Mouse (Mus musculus): ENCODE measurements around the gene Hist1h2ah. TPM values are rescaled to one million over a fixed set of nuclear protein-coding genes. Genes with fewer than 3 reads are reported as not detected.
A peak's percentile ranks its signal among the peaks of the same experiment; 100 is the strongest.

The Hist1h2ah gene
- total and polyA plus RNA-seq, 3 experiments, result 2.3 to 628 (median 8.1) TPM

GRCm38 (mm10) chr13:22049737-22050440 lies 14.5 kb upstream of the Hist1h2ah start:
- H3K9ac ChIP-seq (ENCODE audit: insufficient read depth, low read depth), result peak overlapping the region; percentile 90
- peak overlapping the region; percentile 86 for H3K27ac ChIP-seq (ENCODE audit: insufficient read depth, low read depth)

GRCm38 (mm10) chr13:22049041-22049440 lies 13.7 kb upstream of the Hist1h2ah start:
- no peaks in the 10 kb centered on the region for H3K9me3 ChIP-seq (replicated peaks; ENCODE audit: low read length)
- no peak overlapping the region for H3K4me3 ChIP-seq (replicated peaks in 1 of 3; ENCODE audit: low read depth in 2 of 3, low read length in 2 of 3, poor library complexity in 1 of 3)
- dilution Hi-C loops (cut with MboI; ENCODE audit: extremely low pct_ligation_motif_present, extremely low pct_unique_long_range_greater_than_20kb, low sequenced_read_pairs) (no loop called here), in situ Hi-C loops (cut with MboI; ENCODE audit: low pct_ligation_motif_present, low pct_unique_long_range_greater_than_20kb, low sequenced_read_pairs) (loop anchor here (10.0 to 25.0 kb wide), 2 partner anchors 1376 to 1713 kb away; partner anchors contain the start of genes Abt1, Hist1h1a, Hist1h2ab and Hist1h3a)
- H3K79me2 ChIP-seq (replicated peaks; ENCODE audit: control insufficient read depth, extremely low read depth, insufficient read depth, poor library complexity, severe bottlenecking), result no peaks in the 10 kb centered on the region
- no peak for DNase-seq (ENCODE audit: extremely low read depth)
- TF ChIP-seq ETS1 (conservative IDR thresholded peaks at IDR 0.05; ENCODE audit: low read depth, low read length), result no peak
- no peak for TF ChIP-seq ZMIZ1 (IDR thresholded peaks at IDR 0.05; ENCODE audit: low read depth, low read length)
- TF ChIP-seq ZKSCAN1 (IDR thresholded peaks at IDR 0.05; ENCODE audit: borderline replicate concordance, low read depth, low read length), result no peak
- TF ChIP-seq MYC (IDR thresholded peaks at IDR 0.05; ENCODE audit: low read depth, low read length), result no peak
- no peak for TF ChIP-seq JUN (IDR thresholded peaks at IDR 0.05; ENCODE audit: insufficient read depth, low read depth, low read length)
- no peak for TF ChIP-seq MAFK (IDR thresholded peaks at IDR 0.05; ENCODE audit: insufficient replicate concordance, low read length)
- H3K36me3 ChIP-seq (replicated peaks in 1 of 2; ENCODE audit: control insufficient read depth in 1 of 2, insufficient read depth in 1 of 2, low read length in 1 of 2), result no peaks in the 10 kb centered on the region
- H3K27ac ChIP-seq (ENCODE audit: insufficient read depth, low read depth), result no peak overlapping the region
- no peaks in the 10 kb centered on the region for H3K27me3 ChIP-seq (replicated peaks)
- no peak overlapping the region for H3K9ac ChIP-seq (ENCODE audit: insufficient read depth, low read depth)
- H3K4me2 ChIP-seq (ENCODE audit: insufficient read depth, low read depth, poor library complexity, severe bottlenecking), result no peak overlapping the region
- peaks cover 0 to 60% of the 10 kb centered on the region in 2 experiments; a peak in 3 of 4 replicates for H3K4me1 ChIP-seq (ENCODE audit: control insufficient read depth in 1 of 2, insufficient read depth in 2 of 2)

More at GRCm38 (mm10) chr13:22049737-22050440, 14.5 kb upstream of the Hist1h2ah start:
- H3K4me1 ChIP-seq (ENCODE audit: control insufficient read depth in 1 of 2, insufficient read depth in 2 of 2), result peaks cover 0 to 53% of the 10 kb centered on the region in 2 experiments; a peak in 3 of 4 replicates
- H3K9me3 ChIP-seq (replicated peaks; ENCODE audit: low read length), result no peaks in the 10 kb centered on the region
- H3K27me3 ChIP-seq (replicated peaks), result no peaks in the 10 kb centered on the region
- dilution Hi-C loops (cut with MboI; ENCODE audit: extremely low pct_ligation_motif_present, extremely low pct_unique_long_range_greater_than_20kb, low sequenced_read_pairs) (no loop called here), in situ Hi-C loops (cut with MboI; ENCODE audit: low pct_ligation_motif_present, low pct_unique_long_range_greater_than_20kb, low sequenced_read_pairs) (loop anchor here (10.0 to 25.0 kb wide), 2 partner anchors 1375 to 1712 kb away; partner anchors contain the start of genes Abt1, Hist1h1a, Hist1h2ab and Hist1h3a)
- H3K4me2 ChIP-seq (ENCODE audit: insufficient read depth, low read depth, poor library complexity, severe bottlenecking), result peak overlapping the region; percentile 63
- peak; percentile 91 for DNase-seq (ENCODE audit: extremely low read depth)
- no peaks in the 10 kb centered on the region for H3K36me3 ChIP-seq (replicated peaks in 1 of 2; ENCODE audit: control insufficient read depth in 1 of 2, insufficient read depth in 1 of 2, low read length in 1 of 2)
- H3K79me2 ChIP-seq (replicated peaks; ENCODE audit: control insufficient read depth, extremely low read depth, insufficient read depth, poor library complexity, severe bottlenecking), result no peaks in the 10 kb centered on the region
- TF ChIP-seq ETS1 (conservative IDR thresholded peaks at IDR 0.05; ENCODE audit: low read depth, low read length) (peak; percentile 72), MAZ (IDR thresholded peaks at IDR 0.05; ENCODE audit: low read depth, low read length) (peak; percentile 41), MYC (IDR thresholded peaks at IDR 0.05; ENCODE audit: low read depth, low read length) (peak; percentile 71), JUN (IDR thresholded peaks at IDR 0.05; ENCODE audit: insufficient read depth, low read depth, low read length) (no peak), ZNF384 (IDR thresholded peaks at IDR 0.05; ENCODE audit: low read depth, low read length) (no peak), CHD1 (IDR thresholded peaks at IDR 0.05; ENCODE audit: low read depth, low read length) (peak; percentile 20; the same call in 1 of the 2 replicates), NRF1 (IDR thresholded peaks at IDR 0.05; ENCODE audit: low read depth, low read length) (peak; percentile 58; the same call in 1 of the 2 replicates), CTCF (conservative IDR thresholded peaks at IDR 0.05 in 1 of 2, IDR thresholded peaks at IDR 0.05 in 1 of 2; ENCODE audit: low read depth in 2 of 2, low read length in 2 of 2) (no peak), SMC3 (IDR thresholded peaks at IDR 0.05; ENCODE audit: low read depth, low read length) (no peak), RCOR1 (conservative IDR thresholded peaks at IDR 0.05; ENCODE audit: low read depth, low read length) (no peak), TBP (conservative IDR thresholded peaks at IDR 0.05; ENCODE audit: low read depth, low read length) (peak; percentile 55; the same call in 1 of the 2 replicates), ZMIZ1 (IDR thresholded peaks at IDR 0.05; ENCODE audit: low read depth, low read length) (no peak), JUND (conservative IDR thresholded peaks at IDR 0.05; ENCODE audit: low read depth, low read length) (no peak), TCF12 (IDR thresholded peaks at IDR 0.05; ENCODE audit: low read depth, low read length) (peak; percentile 69), RAD21 (IDR thresholded peaks at IDR 0.05; ENCODE audit: low read depth, low read length) (no peak), BHLHE40 (IDR thresholded peaks at IDR 0.05; ENCODE audit: low read depth, low read length) (peak; percentile 54; the same call in 1 of the 2 replicates), KAT2A (IDR thresholded peaks at IDR 0.05; ENCODE audit: insufficient replicate concordance, low read length) (no peak), MAX (IDR thresholded peaks at IDR 0.05; ENCODE audit: low read length) (peak; percentile 67), HCFC1 (IDR thresholded peaks at IDR 0.05; ENCODE audit: low read depth, low read length) (no peak), POLR2A (IDR thresholded peaks at IDR 0.05; ENCODE audit: low read depth, low read length) (peak; percentile 56), MXI1 (IDR thresholded peaks at IDR 0.05; ENCODE audit: low read depth, low read length) (0 out of 2 replicates have a peak, but pooled peaks have one; percentile 48), USF2 (conservative IDR thresholded peaks at IDR 0.05; ENCODE audit: low read depth, low read length) (no peak), IRF4 (IDR thresholded peaks at IDR 0.05; ENCODE audit: low read depth, low read length) (no peak), CHD2 (IDR thresholded peaks at IDR 0.05; ENCODE audit: low read length) (peak; percentile 88), MEF2A (IDR thresholded peaks at IDR 0.05; ENCODE audit: borderline replicate concordance, low read depth, low read length) (no peak), E2F4 (IDR thresholded peaks at IDR 0.05; ENCODE audit: insufficient replicate concordance, low read depth, low read length) (peak; percentile 20; the same call in 1 of the 2 replicates), POLR2AphosphoS2 (IDR thresholded peaks at IDR 0.05; ENCODE audit: low read depth, low read length) (no peak), NELFE (IDR thresholded peaks at IDR 0.05; ENCODE audit: low read depth, low read length) (no peak)
- peak overlapping the region; percentile 60 to 78 (median 64) for H3K4me3 ChIP-seq (replicated peaks in 1 of 3; ENCODE audit: low read depth in 2 of 3, low read length in 2 of 3, poor library complexity in 1 of 3)
